Mouse (Mus musculus): ENCODE data around the gene 4932414N04Rik.
"Not testable (repeated sequence)": the region's sequence is repeated elsewhere in the genome, so short reads cannot be mapped to it uniquely, and the experiment has no call there.

The 4932414N04Rik gene

GRCm38 (mm10) chr2:68656186-68656585, at the start of gene 4932414N04Rik:
TSS of gene 4932414N04Rik (plus strand) at chr2:68656486.
- not testable (repeated sequence) for DNase-seq (ENCODE audit: low read depth, low spot score)

GRCm38 (mm10) chr2:68732216-68732615, 75.9 kb downstream of the 4932414N04Rik start:
- DNase-seq (ENCODE audit: low read depth, low spot score) = no peak

GRCm38 (mm10) chr2:68739772-68740739, 83.8 kb downstream of the 4932414N04Rik start:
- DNase-seq (ENCODE audit: low read depth, low spot score) = no peak

GRCm38 (mm10) chr2:68744599-68744998, 88.3 kb downstream of the 4932414N04Rik start:
- peak; percentile 5 for DNase-seq (ENCODE audit: low read depth, low spot score)

GRCm38 (mm10) chr2:68756179-68756578, 99.9 kb downstream of the 4932414N04Rik start:
- DNase-seq (ENCODE audit: low read depth, low spot score) = no peak

GRCm38 (mm10) chr2:68756793-68757192, 100.5 kb downstream of the 4932414N04Rik start:
- DNase-seq (ENCODE audit: low read depth, low spot score) = no peak

- no peak for DNase-seq (ENCODE audit: low read depth, low spot score)
Observed at GRCm38 (mm10) chr2:68765371-68765770, 109.1 kb downstream of the 4932414N04Rik start.

- no peak for DNase-seq (ENCODE audit: low read depth, low spot score)
Observed at GRCm38 (mm10) chr2:68767186-68767890, 111.1 kb downstream of the 4932414N04Rik start.

GRCm38 (mm10) chr2:68782268-68783132, 126.2 kb downstream of the 4932414N04Rik start:
- peak; percentile 31 for DNase-seq (ENCODE audit: low read depth, low spot score)

GRCm38 (mm10) chr2:68783664-68784063, 127.4 kb downstream of the 4932414N04Rik start:
- not testable (repeated sequence) for DNase-seq (ENCODE audit: low read depth, low spot score)

- peak; percentile 60 for DNase-seq (ENCODE audit: low read depth, low spot score)
Observed at GRCm38 (mm10) chr2:68784710-68785427, 128.6 kb downstream of the 4932414N04Rik start.

- DNase-seq (ENCODE audit: low read depth, low spot score) = no peak
Observed at GRCm38 (mm10) chr2:68787161-68787675, 130.9 kb downstream of the 4932414N04Rik start.

- DNase-seq (ENCODE audit: low read depth, low spot score) = no peak
Observed at GRCm38 (mm10) chr2:68792296-68792695, 136.0 kb downstream of the 4932414N04Rik start.

- no peak for DNase-seq (ENCODE audit: low read depth, low spot score)
Observed at GRCm38 (mm10) chr2:68793472-68793871, 137.2 kb downstream of the 4932414N04Rik start.

- no peak for DNase-seq (ENCODE audit: low read depth, low spot score)
Observed at GRCm38 (mm10) chr2:68794181-68794580, 137.9 kb downstream of the 4932414N04Rik start.

GRCm38 (mm10) chr2:68794616-68795015, 138.3 kb downstream of the 4932414N04Rik start:
- DNase-seq (ENCODE audit: low read depth, low spot score) = no peak

- no peak for DNase-seq (ENCODE audit: low read depth, low spot score)
Observed at GRCm38 (mm10) chr2:68796011-68796775, 139.9 kb downstream of the 4932414N04Rik start.

- no peak for DNase-seq (ENCODE audit: low read depth, low spot score)
Observed at GRCm38 (mm10) chr2:68797106-68797505, 140.8 kb downstream of the 4932414N04Rik start.
